Mouse (Mus musculus) brain, embryonic 14.5 days (tissue): ENCODE results near the gene Nmnat2. TPM values are rescaled to one million over a fixed set of nuclear protein-coding genes. Genes with fewer than 3 reads are reported as not detected.

Experiments
- DNase-seq: peaks from one replicate; pipeline ENCODE4 v3.0.0-alpha.2; 2011; ENCODE audit warnings: low read depth
- CTCF ChIP-seq: fragments of 200-500 bp; IDR thresholded peaks from 2 replicates; pipeline ENCODE4 v1.5.1; 2012; ENCODE audit warnings: inconsistent platforms, mild to moderate bottlenecking, moderate library complexity, borderline replicate concordance; ENCODE audit not compliant: insufficient read depth, insufficient read length; ENCODE audit errors: extremely low read depth
- POLR2A ChIP-seq: fragments of 200-500 bp; IDR thresholded peaks from 2 replicates; pipeline ENCODE4 v1.6.1; 2012; ENCODE audit warnings: mild to moderate bottlenecking, inconsistent platforms, borderline replicate concordance; ENCODE audit not compliant: poor library complexity, insufficient read depth, insufficient read length, severe bottlenecking; ENCODE audit errors: extremely low read depth
- polyA plus RNA-seq: library from polyadenylated mRNA; depleted of rRNA; stranded (reverse); fragments of >200 nt; gene quantifications from 2 replicates; pipeline ENCODE4 v1.2.3, GENCODE M21; 2012; rRNA removed

Nmnat2 gene
- polyA plus RNA-seq = 59.3 and 82.4 TPM in 2 replicates

GRCm38 (mm10) chr1:152954821-152955523 is at the start of gene Nmnat2:
Gene Nmnat2, plus strand, starts transcription at chr1:152954993.
- peak; percentile 92 for DNase-seq
- TF ChIP-seq POLR2A (peak; percentile 45; the same call in 1 of the 2 replicates), CTCF (no peak)

GRCm38 (mm10) chr1:152913483-152914460 is 41.0 kb upstream of the Nmnat2 start:
- DNase-seq = peak; percentile 24
- no peak for TF ChIP-seq POLR2A
- no peak for TF ChIP-seq CTCF

DNA sequence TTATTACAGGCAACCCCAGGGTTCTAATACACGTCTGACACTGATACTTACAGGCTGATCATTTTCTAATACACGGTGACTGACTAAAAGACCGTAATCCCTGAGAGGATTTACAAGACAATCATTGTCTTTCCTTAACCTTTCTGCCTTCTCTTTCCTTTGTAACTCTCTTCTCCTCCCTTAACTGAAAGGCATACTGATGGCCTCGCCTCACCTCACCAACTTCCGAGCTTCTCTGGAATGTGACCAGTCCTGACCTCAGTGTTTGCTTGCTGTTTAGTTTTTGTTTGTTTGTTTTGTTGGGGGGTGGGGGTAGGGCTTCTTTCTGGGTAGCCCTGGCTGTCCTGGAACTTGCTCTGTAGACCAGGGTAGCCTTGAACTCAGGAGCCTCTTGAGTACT is 39.0 kb upstream of the Nmnat2 start:
- TF ChIP-seq POLR2A (no peak), CTCF (no peak)
- DNase-seq = no peak

DNA sequence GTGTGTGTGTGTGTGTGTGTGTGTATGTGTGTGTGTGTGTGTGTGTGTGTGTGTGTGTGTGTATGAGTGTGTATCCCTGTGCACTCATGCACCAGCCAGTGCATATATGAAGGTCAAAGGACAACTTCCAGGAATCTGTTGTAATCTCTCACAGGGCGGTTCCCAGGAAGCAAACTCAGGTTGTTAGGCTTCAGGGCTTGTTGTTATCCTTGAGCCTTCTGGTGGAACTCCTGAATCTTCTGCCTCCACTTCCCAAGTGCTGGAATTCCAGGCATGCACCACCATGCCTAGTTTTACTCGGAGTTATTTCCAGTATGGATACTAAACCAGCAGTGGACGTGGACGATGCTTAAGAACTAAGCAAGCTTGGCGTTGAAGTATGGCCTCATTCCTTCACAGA is 37.9 kb upstream of the Nmnat2 start:
- no peak for DNase-seq
- TF ChIP-seq POLR2A (no peak), CTCF (no peak)

DNA sequence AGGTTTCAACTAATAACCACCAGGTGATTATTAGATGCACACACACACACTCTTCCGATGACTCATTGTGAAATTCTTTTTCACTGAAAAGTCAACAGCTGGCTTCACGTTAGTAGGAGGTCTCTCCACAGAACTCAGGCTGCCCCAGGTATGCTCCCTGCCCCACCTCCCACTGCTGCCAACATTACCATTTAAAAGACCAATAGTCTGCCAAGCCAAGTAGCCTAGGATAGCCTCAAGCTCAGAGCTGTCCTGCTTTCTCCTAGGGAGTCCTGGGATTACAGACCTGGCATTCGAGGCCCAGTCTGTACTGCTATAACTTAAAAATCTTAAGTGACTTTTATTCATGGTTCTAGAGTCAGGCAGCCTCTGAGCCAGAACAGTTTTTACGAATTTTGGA is 37.2 kb upstream of the Nmnat2 start:
- DNase-seq = no peak
- no peak for TF ChIP-seq CTCF
- TF ChIP-seq POLR2A = no peak

- TF ChIP-seq POLR2A (no peak), CTCF (no peak)
- DNase-seq = no peak
Observed at GRCm38 (mm10) chr1:152921786-152922185, 33.0 kb upstream of the Nmnat2 start.

DNA sequence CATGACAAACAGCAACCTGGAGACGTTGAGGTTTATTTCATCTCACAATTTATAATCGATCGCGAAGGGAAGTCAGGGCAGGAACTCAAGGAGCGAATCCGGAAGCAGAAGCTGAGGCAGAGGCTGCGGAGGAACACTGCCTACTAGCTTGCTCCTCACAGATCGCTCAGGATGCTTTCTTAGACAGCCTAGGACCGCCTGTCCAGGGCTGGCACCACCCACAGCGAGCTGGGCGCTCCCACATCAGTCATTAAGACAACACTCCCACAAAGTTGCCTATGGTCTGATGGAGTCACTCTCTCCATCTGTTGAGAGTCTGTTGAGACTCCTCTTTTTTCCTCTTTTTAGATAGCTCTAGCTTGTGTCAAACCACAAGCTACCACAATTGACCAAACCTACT is 20.8 kb upstream of the Nmnat2 start:
- DNase-seq = no peak
- no peak for TF ChIP-seq CTCF
- no peak for TF ChIP-seq POLR2A

- TF ChIP-seq CTCF = no peak
- no peak for TF ChIP-seq POLR2A
- peak; percentile 50 for DNase-seq
Observed at GRCm38 (mm10) chr1:152935476-152935875, 19.3 kb upstream of the Nmnat2 start.

- peak; percentile 20 for DNase-seq
- TF ChIP-seq POLR2A (no peak), CTCF (no peak)
Observed at GRCm38 (mm10) chr1:152936365-152936764, 18.4 kb upstream of the Nmnat2 start.

GRCm38 (mm10) chr1:152942977-152943376 is 11.8 kb upstream of the Nmnat2 start:
- TF ChIP-seq CTCF = no peak
- no peak for TF ChIP-seq POLR2A
- no peak for DNase-seq

DNA sequence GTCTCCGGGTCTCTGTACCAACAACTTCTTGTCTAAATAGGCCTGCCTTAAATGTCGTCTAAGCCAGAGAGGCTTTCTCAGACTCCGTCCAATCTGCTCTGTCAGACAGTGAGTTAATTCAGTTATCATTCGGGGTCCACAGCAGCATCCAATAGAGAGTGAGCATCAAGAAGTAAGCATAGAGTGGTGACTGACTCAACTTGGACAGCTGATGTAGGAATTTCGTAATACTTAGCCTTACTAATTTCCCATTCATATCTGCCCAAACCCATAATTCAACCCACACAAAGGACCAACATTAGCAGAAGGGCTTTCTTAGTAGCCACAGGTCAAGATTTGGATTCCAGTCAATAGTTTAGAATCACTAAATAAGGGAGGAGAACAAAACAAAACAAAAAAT is 626 bp upstream of the Nmnat2 start:
- TF ChIP-seq POLR2A (no peak), CTCF (no peak)
- no peak for DNase-seq

GRCm38 (mm10) chr1:152955564-152956211 is 895 bp downstream of the Nmnat2 start:
- DNase-seq = peak; percentile 59
- TF ChIP-seq POLR2A (no peak), CTCF (no peak)
